Mouse (Mus musculus): ENCODE results near the gene Kif5a.

- TF ChIP-seq POLR2A (IDR thresholded peaks at IDR 0.05; ENCODE audit: low read depth, low read length) (no peak), CTCF (conservative IDR thresholded peaks at IDR 0.05; ENCODE audit: insufficient read depth, insufficient read length, low read depth, low read length) (no peak)
Measured at GRCm38 (mm10) chr10:127178286-127179027, 84.7 kb downstream of the Kif5a start.
